Mouse (Mus musculus) cerebellum, adult (tissue): ENCODE measurements around the gene Panx2.
A peak's percentile ranks its signal among the peaks of the same experiment; 100 is the strongest.

ENCODE experiments used
- ATAC-seq: cut with Nextera tagmentation; 2 replicates; pipeline ENCODE4 v1.9.2; 2017; ENCODE audit warnings: mild to moderate bottlenecking, moderate library complexity, mixed read lengths; ENCODE audit not compliant: insufficient number of reproducible peaks, low FRiP score, low TSS enrichment

The Panx2 gene

GRCm38 (mm10) chr15:89059161-89059931 is at the start of gene Panx2:
Panx2 (plus strand) TSS chr15:89059734.
- no peak for ATAC-seq

- ATAC-seq, result no peak
Measured at GRCm38 (mm10) chr15:89016722-89017121, 42.8 kb upstream of the Panx2 start.

GRCm38 (mm10) chr15:89020085-89020484 is 39.4 kb upstream of the Panx2 start:
- no peak for ATAC-seq

GRCm38 (mm10) chr15:89020492-89020891 is 39.0 kb upstream of the Panx2 start:
- ATAC-seq, result no peak

GRCm38 (mm10) chr15:89044381-89044780 is 15.2 kb upstream of the Panx2 start:
- ATAC-seq, result no peak

- ATAC-seq, result no peak
Measured at GRCm38 (mm10) chr15:89046356-89046755, 13.2 kb upstream of the Panx2 start.

- ATAC-seq, result no peak
Measured at GRCm38 (mm10) chr15:89054666-89055065, 4.9 kb upstream of the Panx2 start.

- ATAC-seq, result no peak
Measured at GRCm38 (mm10) chr15:89058736-89059135, 798 bp upstream of the Panx2 start.

GRCm38 (mm10) chr15:89060032-89060681 is 623 bp downstream of the Panx2 start:
- ATAC-seq, result no peak

- ATAC-seq, result no peak
Measured at GRCm38 (mm10) chr15:89060811-89061460, 1.4 kb downstream of the Panx2 start.

- ATAC-seq, result no peak
Measured at GRCm38 (mm10) chr15:89061761-89062517, 2.4 kb downstream of the Panx2 start.

- ATAC-seq, result no peak
Measured at GRCm38 (mm10) chr15:89062518-89062910, 3.0 kb downstream of the Panx2 start.

GRCm38 (mm10) chr15:89063001-89063400 is 3.5 kb downstream of the Panx2 start:
- no peak for ATAC-seq

- peak; percentile 17; the same call in 1 of the 2 replicates for ATAC-seq
Measured at GRCm38 (mm10) chr15:89063536-89063935, 4.0 kb downstream of the Panx2 start.

- no peak for ATAC-seq
Measured at GRCm38 (mm10) chr15:89064891-89065290, 5.4 kb downstream of the Panx2 start.

GRCm38 (mm10) chr15:89067609-89068008 is 8.1 kb downstream of the Panx2 start:
- no peak for ATAC-seq

- ATAC-seq, result no peak
Measured at GRCm38 (mm10) chr15:89068226-89068625, 8.7 kb downstream of the Panx2 start.

- no peak for ATAC-seq
Measured at GRCm38 (mm10) chr15:89069336-89069840, 9.9 kb downstream of the Panx2 start.

GRCm38 (mm10) chr15:89070606-89071005 is 11.1 kb downstream of the Panx2 start:
- ATAC-seq, result no peak

GRCm38 (mm10) chr15:89073993-89074603 is 14.6 kb downstream of the Panx2 start:
- ATAC-seq, result no peak
